Mouse (Mus musculus) small intestine, adult 2 months (tissue): ENCODE data around the gene Nudt19.

Experiments
- CTCF ChIP-seq: fragments of 200-500 bp; IDR thresholded peaks from 2 replicates; pipeline ENCODE4 v1.5.1; 2012; ENCODE audit warnings: low read depth, mild to moderate bottlenecking, control low read depth, inconsistent platforms, low read length, moderate library complexity, mixed read lengths; ENCODE audit not compliant: insufficient replicate concordance, insufficient read length; ENCODE audit errors: extremely low read depth
- POLR2A ChIP-seq: fragments of 200-500 bp; IDR thresholded peaks from 2 replicates; pipeline ENCODE4 v1.6.1; 2012; ENCODE audit warnings: low read depth, mild to moderate bottlenecking, control low read depth, inconsistent platforms, low read length, moderate library complexity

GRCm38 (mm10) chr7:35526795-35527194, 29.3 kb downstream of the Nudt19 start:
- TF ChIP-seq POLR2A (no peak), CTCF (no peak)
